Mouse (Mus musculus) layer of hippocampus, postnatal 36 days (tissue): ENCODE results near the gene Cox14. TPM values are rescaled to one million over a fixed set of nuclear protein-coding genes. Genes with fewer than 3 reads are reported as not detected.
"Not testable (repeated sequence)": the region's sequence is repeated elsewhere in the genome, so short reads cannot be mapped to it uniquely, and the experiment has no call there.

Experiments used
- DNase-seq, 2 experiments: peaks; one replicate each; pipeline ENCODE4 v3.0.0; 2022
- total RNA-seq, 2 experiments: library from RNA; stranded (reverse); gene quantifications; 2 replicates each; pipeline ENCODE4 v1.2.3; 2021

Gene Cox14
- total RNA-seq, 2 experiments from 2014 or later, result 122 to 134 TPM

- no peak for DNase-seq
Observed at GRCm38 (mm10) chr15:99727525-99727924, 2.1 kb downstream of the Cox14 start.

- no peak for DNase-seq
Observed at GRCm38 (mm10) chr15:99728211-99728610, 2.8 kb downstream of the Cox14 start.

- DNase-seq, result no peak
Observed at GRCm38 (mm10) chr15:99729056-99729783, 3.8 kb downstream of the Cox14 start.

- DNase-seq, result no peak
Observed at GRCm38 (mm10) chr15:99731167-99731566, 5.7 kb downstream of the Cox14 start.

GRCm38 (mm10) chr15:99731678-99732077, 6.3 kb downstream of the Cox14 start:
- DNase-seq, result no peak

GRCm38 (mm10) chr15:99733186-99733585, 7.8 kb downstream of the Cox14 start:
- no peak for DNase-seq

GRCm38 (mm10) chr15:99735631-99736030, 10.2 kb downstream of the Cox14 start:
- DNase-seq, result peak; percentile 100

- no peak for DNase-seq
Observed at GRCm38 (mm10) chr15:99736675-99737074, 11.3 kb downstream of the Cox14 start.

GRCm38 (mm10) chr15:99740229-99740628, 14.8 kb downstream of the Cox14 start:
- no peak for DNase-seq

- peak; percentile 18 to 35 for DNase-seq
Observed at GRCm38 (mm10) chr15:99754204-99754603, 28.8 kb downstream of the Cox14 start.

GRCm38 (mm10) chr15:99767467-99767866, 42.0 kb downstream of the Cox14 start:
- DNase-seq, result no peak

- no peak for DNase-seq
Observed at GRCm38 (mm10) chr15:99768761-99769160, 43.3 kb downstream of the Cox14 start.

- DNase-seq, result no peak
Observed at GRCm38 (mm10) chr15:99771004-99771500, 45.6 kb downstream of the Cox14 start.

- DNase-seq, result peak; percentile 50 to 56
Observed at GRCm38 (mm10) chr15:99771601-99772276, 46.3 kb downstream of the Cox14 start.

GRCm38 (mm10) chr15:99772277-99772880, 47.0 kb downstream of the Cox14 start:
- peak; percentile 85 for DNase-seq

- DNase-seq, result not testable (repeated sequence)
Observed at GRCm38 (mm10) chr15:99772881-99772924, 47.3 kb downstream of the Cox14 start, which contains the start of gene Cers5. Cers5 (minus strand) TSS chr15:99772885.

- DNase-seq, result no peak
Observed at GRCm38 (mm10) chr15:99772925-99773324, 47.5 kb downstream of the Cox14 start.

Other genes starting within 250 kb of the Cox14 start
- 100 to 1,000 TPM; 373 to 394 TPM for gene Faim2, start 197.5 kb upstream of the Cox14 start, total RNA-seq
- not detected for gene Aqp2, start 146.6 kb upstream of the Cox14 start, total RNA-seq
- gene Aqp5, start 134.8 kb upstream of the Cox14 start, total RNA-seq, result not detected
- under 1 TPM in 1 of 2 experiments, not detected in 1; 0.25 TPM for gene Aqp6, start 124.2 kb upstream of the Cox14 start, total RNA-seq
- gene Racgap1, start 74.0 kb upstream of the Cox14 start, total RNA-seq, result 1 to 10 TPM; 5.2 TPM
- gene Asic1, start 55.2 kb upstream of the Cox14 start, total RNA-seq, result 10 to 100 TPM; 34.4 to 36.3 TPM
- gene Smarcd1, start 23.5 kb upstream of the Cox14 start, total RNA-seq, result 100 to 1,000 TPM; 106 to 109 TPM
- 1 to 10 TPM; 4.1 to 6.3 TPM for gene Gm17349, start 20.1 kb upstream of the Cox14 start, total RNA-seq
- 100 to 1,000 TPM; 135 to 146 TPM for gene Gpd1, start 8.1 kb upstream of the Cox14 start, total RNA-seq
- gene Cers5, start 47.3 kb downstream of the Cox14 start, total RNA-seq, result 10 to 100 TPM; 29.6 to 30.2 TPM
- gene Lima1, start 149.8 kb downstream of the Cox14 start, total RNA-seq, result 10 to 100 TPM; 11.6 to 12.4 TPM
- under 1 TPM; 0.05 to 0.07 TPM for gene Fam186a, start 241.4 kb downstream of the Cox14 start, total RNA-seq
- gene Larp4, start 244.4 kb downstream of the Cox14 start, total RNA-seq, result 10 to 100 TPM; 46.6 to 52.1 TPM